Mouse (Mus musculus) thymus, adult 18-20 months (tissue): ENCODE results near the gene Lrmda.

Experiments used
- DNase-seq, 2 experiments: peaks; one replicate each; pipeline ENCODE4 v3.0.0; 2022; ENCODE audit warnings: mixed read lengths in 2 of 2

Gene Lrmda

DNA sequence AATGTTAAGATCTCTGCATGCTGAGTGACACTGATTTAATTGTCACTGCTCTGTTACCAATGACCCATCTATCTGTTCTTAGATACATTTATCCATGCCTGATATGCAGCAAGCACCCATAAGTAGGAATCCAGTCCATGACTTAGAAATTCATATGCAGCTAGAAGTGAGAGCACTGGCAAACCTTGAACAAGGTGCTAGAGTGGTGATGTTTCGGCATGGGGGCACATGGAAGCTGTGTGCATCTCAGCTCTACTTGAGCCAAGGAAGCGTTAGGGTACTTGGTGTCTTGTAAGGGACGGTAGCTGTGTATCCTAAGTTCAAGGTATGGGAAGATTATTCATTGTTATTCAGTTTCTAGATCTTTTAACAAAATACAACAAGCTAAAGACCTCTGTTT lies 896.0 kb downstream of the Lrmda start:
- DNase-seq, result no peak

DNA sequence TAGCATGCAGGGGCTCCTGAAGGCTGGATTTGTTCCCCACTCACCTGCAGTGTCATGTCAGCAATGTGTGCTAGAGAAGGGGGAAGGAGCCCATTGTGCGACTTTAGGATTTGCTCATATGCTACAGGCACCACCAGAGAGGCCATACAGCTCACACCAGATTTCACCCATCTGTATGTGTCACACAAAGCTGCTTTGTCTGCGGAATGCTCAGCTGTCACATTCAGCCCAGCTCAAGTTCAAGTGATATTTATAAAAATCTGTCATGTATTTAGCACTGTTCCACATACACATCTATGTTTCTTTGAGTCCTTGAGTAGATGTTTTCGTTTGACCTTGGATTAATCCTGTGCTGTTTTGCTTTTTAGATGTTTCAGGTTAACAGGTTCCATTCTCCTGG lies 899.0 kb downstream of the Lrmda start:
- no peak for DNase-seq

DNA sequence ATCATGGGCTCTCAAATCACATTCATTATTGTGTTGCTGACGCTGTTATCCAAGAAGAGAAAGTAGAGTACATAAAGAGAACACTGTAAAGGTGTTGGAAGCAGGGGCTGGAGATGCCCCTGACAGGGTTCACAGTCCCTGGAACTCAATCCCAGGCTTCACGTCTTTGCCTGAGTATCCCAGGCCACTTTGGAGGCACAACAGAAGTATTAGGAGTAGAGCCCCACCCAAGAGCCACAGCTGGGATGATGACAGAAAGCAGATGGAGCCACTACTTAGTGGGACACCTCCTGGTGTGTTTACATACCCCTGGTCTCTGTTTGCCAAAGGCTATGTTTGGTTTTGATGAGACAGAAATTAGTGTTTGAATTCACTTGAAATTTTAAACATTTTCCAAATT lies 899.4 kb downstream of the Lrmda start:
- no peak for DNase-seq

DNA sequence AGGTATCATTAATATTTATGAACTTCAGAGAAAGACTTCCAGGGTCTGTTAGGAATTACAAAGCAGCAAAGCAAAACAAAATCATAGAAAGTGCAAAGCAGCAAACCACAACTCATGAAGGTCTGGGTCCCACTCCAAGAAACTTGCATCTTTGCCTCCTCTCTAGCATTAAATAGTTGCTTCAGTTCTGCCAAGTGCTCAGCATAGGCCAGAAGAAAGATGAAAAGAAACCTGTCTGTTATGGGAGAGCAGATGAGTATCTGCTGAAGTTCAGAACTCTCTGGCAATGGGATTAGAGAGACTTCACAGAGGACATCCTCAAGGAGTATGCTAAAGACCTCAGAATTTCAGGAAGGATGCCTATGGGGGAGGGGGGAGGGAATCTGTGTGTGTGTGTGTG lies 901.6 kb downstream of the Lrmda start:
- DNase-seq, result no peak

DNA sequence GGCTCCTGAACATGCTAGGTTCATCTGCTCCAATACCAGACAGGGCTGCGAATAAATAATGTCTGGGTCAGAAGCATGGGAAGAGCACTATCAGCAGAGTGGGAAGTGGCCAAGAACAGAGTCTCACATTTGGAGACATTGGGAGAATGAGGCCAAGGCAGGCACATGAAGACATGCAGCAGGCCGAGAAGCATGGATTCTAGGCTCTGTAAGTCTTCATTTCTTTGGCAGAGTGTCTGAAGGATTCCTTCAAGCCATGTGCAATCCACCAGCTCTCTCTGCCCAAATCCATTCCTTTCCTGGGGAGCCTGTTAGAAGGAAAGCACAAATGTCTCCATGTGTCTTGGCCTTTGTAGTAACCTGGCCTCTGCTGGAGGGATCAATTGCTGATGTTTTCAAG lies 902.3 kb downstream of the Lrmda start:
- DNase-seq, result no peak

DNA sequence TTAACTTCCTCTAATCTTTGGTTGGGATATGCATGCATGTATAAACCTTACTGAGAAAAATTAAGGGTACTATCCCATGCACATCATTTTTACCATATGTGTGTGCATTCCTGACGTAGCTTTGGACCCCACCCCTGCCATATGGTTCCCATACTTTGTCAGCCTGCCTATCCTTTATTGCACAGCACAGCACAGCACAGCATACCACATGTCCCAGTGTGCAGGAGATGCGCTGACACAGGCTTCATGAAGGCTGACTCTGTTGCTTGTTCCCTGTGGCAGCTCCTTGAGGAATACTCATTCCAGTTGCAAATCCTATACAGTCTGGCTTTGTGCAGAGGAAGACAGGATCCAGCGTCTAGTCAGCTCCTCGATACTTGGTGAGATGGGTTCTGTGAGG lies 903.1 kb downstream of the Lrmda start:
- no peak for DNase-seq

DNA sequence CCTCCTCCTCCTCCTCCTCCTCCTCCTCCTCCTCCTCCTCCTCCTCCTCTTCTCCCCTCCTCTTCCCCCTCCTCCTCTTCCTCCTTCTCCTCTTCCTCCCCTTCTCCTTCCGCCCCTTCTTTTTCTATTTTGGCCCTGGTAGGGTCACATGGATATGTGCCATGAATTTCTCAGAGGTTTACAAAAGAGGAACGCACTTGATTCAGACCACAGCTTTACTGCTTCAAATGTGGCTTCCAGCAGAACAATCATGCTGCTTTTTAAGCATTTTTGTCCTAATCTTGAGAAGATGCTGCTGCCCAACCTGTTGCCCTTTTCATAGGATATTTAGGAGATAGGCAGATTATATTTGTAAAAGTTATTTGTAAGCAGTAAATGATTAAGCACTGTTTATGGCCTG lies 903.7 kb downstream of the Lrmda start:
- DNase-seq, result no peak

DNA sequence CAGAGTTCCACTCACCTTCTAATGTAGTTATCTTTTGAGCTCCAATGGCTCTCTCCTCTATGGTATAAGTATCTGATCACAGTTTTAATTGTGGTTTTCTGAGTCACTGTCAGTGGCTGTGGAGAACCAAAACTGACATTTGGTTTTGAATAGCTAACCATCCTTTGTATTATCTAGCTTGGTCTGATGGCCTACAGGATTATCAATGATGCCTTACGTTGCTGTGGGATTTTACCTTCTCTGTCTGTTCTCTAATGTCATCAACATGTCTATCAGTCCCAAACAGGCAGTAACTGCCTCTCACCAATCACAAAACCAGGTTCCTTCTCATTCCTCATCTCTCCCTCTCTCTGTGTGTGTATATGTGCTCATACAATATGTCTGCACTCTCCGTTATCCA lies 908.8 kb downstream of the Lrmda start:
- no peak for DNase-seq

DNA sequence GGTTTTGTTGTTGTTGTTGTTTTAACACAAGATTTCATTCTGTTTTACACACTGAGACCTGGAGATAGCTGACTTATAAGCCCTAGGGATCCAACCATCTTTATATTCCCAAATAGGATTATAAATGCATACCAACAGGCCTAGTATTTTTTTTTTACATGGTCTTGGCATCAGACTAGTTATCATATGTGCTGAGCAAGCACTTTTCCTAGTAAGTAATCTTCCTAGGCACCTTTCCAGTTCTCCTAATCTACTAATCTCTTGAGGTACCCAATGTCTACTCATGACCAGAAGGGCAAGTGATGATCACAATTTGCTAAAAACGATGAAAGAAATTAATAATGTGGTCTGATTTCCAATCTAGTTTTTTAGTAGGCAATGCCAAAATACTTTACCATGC lies 909.2 kb downstream of the Lrmda start:
- no peak for DNase-seq

DNA sequence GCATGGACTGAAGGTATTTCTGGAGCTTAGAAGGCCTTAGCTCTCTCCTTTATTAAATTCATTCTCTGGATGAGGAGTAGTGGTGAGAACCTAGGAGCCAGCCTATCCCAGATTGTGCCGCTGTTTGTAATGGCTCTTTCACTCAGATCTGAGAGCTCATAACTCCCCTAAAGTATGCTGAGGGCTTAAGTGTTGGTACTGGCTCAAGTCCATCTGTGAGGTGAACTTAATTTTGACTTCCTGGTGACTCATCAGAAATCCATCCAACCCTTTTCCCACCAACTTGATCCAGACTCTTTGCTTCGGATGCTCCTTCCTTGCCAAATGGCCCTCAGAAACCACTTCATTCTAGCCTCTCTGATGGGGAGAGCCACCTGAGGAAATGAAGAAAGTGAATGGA lies 910.1 kb downstream of the Lrmda start:
- DNase-seq, result no peak

DNA sequence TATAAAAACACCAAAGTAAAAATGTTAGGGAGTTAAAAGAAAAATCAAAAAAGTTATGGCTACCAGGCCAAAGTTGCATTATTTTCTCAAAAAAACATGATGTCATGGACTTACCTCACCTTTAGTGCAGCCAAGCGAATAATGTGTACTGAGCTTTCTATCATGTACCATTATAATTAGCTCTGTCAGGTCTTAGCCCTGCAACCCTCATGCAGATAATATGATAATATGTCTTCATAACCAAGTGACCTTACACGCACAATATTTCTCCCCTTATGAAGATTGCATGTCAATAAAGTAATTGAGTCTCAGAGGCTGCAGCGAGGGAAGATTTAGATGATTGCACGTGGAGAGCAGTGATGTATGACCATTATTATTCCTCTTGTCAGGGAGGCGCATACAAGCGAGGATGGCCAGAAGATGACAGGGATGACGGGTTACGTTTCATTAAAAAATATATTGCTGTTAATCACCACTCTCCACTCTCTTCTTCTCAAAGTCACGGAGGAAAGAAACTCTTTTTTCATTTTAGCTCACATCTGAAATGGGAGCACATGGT lies 911.1 kb downstream of the Lrmda start:
- DNase-seq, result no peak

DNA sequence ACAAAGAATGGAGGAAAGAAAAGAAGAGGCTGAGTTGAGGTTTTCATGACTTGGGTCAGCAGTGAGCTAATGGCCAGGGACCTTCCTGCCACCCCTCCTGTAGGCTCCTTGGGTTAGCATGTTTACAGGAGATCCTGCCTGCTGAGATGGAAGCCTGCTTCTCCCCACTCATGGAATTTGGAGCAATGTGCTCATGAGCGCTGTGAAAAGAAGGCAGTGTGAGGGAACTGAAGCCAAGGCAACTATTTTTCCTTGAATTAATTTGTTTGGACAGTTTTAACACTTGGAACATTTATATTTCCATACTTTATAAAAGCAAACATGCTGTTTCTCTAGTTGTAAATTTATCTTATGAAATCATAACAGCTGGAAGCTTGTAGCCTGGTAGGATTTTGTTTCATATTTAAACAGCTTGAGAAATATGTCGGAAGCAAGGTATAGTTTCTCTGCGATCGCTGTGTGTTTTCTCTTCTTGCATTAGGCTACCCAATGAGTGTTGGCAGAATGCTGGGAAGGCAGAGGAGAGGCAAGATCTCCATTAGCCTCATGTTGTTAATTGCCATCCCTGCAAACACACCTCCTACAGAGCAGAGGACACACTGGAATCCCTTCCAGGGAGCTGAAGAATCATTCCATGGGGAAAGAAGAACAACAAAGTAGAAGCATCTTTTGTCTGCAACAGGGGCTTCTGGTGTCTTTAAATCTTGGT lies 911.8 kb downstream of the Lrmda start:
- no peak for DNase-seq

DNA sequence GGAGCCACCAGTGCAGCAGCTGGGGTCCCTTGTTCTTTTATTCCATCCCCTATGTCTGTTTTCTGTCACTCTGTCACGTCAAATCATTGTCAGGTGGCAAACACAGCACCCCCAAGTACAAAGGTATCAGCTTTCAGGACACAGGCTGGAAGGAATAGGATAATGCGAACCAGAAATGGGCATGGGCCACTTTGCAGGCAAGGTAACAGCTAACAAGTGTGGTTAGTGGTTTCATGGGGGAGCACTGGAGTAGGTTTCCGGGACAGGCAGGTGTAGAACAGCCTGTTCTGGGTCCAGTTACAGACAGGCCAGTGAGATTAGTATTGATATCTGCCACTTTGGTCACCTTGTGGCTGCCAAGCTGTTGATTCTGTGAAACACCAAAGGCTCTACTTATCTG lies 917.2 kb downstream of the Lrmda start:
- DNase-seq, result no peak

DNA sequence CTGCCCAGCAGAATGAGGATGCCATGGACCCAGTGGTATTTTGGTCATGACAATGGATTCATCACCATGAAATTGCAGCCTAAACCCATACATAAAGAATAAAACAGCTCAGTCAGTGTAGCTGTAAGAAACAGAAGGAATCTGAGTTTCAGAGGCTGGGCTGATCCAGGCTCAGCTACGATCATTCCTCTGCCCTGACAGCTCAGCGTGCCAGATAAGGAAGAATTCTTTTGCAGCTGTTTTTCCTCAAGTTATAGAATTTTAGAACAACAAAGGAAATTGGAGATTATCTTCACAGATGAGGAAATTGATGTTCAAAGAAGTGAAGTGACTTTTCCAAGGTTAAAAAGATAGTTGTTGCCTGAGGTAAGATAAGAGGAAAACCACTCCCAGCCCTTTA lies 921.1 kb downstream of the Lrmda start:
- no peak for DNase-seq

DNA sequence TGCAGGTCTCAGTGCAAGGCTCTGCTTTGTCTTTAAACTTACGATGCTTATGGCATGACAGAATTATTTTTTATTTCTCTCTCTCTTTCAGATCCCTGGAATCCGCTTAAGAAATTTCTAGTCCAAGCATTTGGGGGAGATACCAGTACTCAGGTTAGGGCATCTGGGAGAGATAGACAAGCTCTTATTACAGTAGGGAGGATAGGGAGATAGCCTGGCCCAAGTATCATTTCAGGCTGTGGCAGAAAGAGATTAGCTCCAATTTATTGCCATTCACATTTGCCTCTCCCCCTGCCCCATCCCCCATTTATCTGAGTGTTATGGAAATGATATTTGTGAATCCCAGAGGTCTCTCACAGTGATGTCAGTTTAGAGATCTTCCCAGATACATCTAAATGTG lies 923.1 kb downstream of the Lrmda start:
- DNase-seq, result no peak

DNA sequence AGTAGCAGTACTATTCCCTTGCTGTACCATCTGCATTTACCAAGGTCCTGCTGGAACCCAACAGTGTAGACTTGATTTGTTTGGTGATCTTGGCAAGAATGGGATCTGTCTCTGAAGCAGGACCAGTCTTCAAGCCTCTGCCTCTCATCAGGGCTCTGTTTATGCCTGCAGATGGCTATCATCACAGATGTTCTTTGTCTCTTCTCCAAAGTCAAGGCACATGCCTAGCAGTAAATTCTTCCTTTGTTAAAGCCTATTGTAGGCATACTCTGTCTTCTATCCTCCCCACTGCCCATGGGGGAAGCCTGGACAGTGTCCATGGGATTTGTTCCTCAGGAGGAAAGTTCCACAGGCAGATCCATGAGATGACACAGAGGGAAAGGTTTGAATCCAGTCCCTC lies 930.0 kb downstream of the Lrmda start:
- no peak for DNase-seq

DNA sequence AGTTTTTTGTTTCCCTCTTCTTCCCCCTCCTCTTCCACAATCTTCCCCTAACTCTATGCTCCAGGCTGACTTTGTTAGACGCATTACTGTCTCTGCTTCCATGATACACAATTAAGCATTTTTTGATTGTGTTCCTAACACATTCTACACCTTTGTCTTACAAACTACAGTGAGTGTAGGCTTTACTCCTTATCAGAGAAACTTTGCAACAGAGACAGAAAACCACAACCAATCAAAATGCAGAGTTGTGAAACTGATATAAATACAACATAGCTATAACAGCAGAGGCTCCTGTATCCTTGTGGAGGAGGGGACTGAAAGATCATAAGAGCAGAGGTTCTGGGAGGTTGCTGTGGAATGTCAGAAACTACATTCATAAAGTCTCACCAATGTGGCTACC lies 933.5 kb downstream of the Lrmda start:
- no peak for DNase-seq

DNA sequence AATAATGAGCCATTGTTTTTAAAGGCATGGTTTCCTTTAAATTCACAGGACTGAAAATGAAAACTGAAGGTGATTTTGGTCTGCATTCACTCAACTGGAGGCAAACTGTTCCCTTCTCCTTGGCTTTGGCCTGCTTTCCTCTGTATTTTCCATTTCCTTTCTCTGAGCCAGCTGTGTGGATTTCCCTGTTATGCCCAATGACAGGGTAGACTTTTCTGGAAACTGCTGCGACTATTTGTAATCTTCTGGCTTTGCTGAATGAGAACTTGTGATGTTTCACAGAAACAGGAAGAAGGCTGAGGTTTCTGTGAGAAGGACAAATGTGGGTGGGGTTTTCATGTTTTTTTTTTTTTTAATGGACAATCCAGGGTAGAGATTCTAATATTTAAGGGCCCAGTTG lies 940.7 kb downstream of the Lrmda start:
- no peak for DNase-seq

DNA sequence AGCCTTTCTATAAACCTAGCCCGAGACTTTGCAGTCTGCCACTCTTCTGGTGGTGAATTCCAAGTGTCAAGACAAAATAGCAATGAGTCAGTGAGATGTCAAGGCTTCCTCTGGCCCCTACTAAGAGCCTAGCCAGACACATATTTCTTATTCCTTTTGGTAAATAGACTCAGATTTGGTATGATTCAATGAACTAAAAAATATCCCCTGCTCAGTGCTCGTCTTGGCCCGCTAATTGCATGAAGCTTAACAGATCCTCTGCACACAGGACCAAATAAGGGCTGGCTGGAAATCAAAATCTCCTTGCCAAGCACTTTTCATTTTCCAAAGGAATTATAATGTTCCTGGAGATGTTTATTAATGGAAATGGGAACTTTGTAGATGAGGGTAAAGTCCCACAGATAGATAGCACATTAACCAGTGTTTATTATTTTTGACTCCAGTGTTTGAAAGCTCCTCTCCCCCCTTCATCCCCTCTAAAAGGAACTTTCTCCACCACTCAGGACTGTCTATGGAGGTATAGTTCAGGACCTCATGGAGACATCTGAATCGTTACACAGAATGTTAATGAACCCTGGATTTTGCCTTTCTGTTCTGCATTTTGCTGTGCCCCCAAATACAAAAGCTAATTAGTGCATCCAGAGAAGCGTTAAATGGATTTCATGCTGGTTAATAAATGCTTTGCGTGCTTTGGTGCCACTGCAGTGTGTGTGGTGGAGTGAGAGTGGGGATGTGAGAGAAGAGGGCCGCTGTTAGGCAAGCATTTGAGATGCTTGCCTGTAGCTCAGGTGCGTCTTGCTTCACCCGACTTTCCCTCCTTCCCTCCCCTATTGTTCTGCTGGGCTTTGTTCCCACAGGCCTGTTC lies 945.5 kb downstream of the Lrmda start:
- DNase-seq, result no peak

DNA sequence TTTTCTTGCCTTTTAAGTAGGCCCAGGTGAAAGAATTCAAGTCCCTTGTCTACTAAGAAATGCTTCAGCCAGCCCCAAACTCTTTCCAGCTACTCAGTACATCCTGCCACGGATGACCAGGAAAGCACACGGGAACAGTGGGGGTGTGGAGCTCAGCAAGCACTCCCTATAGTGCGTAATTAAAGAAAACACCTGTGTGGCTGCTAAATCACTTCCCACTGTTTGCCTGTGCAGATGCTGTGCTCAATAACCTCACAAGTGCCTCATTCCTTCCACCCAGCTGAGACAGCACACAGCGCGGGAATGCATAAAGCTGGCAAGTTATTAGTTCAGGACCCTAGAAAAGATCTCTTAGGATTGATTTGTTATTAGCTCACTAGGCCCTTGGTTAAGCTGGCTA lies 949.2 kb downstream of the Lrmda start:
- DNase-seq, result no peak

DNA sequence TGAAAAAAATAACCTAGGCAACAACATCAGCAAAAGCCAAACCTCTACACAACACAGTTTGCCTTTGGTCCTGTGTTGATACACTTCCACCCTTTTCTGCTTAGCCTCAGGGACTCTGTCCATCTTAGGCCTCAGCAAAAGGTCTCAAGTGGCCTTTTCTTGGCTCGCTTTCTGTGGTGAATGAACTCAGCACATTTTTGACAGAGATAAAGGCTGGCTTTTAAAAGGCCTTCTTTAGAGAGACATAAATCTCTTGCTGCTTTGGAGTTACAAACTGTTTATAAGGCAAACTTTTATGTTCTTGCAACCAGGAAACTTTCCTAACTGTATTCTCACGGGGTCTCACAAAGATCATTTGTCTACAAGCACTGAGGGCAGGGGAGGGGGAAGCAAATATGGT lies 967.2 kb downstream of the Lrmda start:
- no peak for DNase-seq

DNA sequence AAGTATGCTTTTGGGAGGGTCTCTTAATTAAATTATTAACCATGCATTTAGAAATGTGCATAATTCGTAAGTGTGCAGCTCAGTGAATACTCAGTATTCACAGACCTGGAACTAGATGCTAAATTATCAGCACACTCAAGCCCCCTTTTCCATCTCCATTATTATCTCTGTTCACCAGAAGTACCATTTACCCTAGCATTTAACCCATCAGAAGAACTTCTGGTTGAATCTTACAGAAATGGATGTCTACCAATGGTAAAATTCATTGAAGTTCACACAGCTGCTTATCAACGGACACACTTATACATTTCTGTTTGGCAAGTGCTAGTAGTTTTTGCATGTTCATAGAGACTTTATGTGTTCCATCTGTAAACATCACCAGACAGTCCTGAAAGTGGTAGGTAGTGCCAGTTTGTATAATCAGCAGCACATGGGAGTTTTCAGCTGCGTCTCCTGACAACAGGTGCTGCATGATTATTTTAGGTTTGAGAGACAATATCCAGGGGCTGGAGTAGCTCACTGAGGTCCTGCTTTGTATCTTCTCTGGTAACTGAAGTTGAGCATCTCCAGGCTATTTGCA lies 968.7 kb downstream of the Lrmda start:
- no peak for DNase-seq

DNA sequence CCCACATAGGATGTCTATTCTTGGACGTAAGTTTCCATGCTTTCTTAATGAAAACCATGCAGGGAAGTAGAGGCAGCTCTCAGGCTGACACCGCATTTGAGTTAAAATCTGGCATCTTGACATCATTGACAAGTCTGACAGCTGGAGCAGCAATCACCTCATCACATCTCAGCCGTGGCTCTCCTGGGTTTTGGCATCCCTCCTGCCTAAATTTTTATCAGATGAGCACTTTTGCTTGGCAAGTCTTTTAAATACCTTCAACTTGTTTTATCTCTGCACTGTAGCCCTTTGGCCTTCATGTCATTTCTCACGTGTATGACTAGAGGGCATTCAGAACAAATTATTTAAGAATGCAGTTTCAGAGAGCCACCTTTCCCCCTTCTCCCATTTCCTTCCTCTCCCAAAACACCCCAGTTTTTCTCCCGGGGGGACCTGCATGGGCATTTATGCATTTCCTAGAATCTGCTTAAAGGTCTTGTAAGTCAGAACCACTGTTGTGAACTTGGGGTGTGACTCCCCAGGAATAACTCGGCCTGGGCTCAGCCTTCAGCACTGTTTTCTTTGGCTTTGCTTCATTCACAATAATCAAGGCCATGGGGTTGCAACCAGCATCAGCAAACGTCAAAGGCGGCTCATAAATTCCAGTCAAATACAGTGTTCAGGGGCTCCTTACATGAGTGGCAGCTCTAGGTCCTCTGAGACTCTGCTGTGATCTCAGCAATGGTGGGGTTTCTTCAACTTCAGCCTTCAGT lies 975.8 kb downstream of the Lrmda start:
- DNase-seq, result no peak
